8 mouse cellular contexts compared by ENCODE assay signal in genomic region chr11:119928023-119928681, GRCm38 (mm10). TPM values are rescaled to one million over a fixed set of nuclear protein-coding genes. Genes with fewer than 3 reads are reported as not detected.
DNase-seq lines count a peak whose midpoint lies in the region; ATAC-seq lines count a peak whose summit lies in the region.

No protein-coding gene starts in this region.

- 47% methylated on average over 16 of the region's 16 CpGs for WGBS in heart, embryonic 14.5 days
- 15% methylated on average over 16 of the region's 16 CpGs for WGBS in liver, embryonic 16.5 days (ENCODE audit: insufficient replicate concordance)
- 74% methylated on average over 16 of the region's 16 CpGs for WGBS in hindbrain, embryonic 14.5 days

- H3K4me1 ChIP-seq in heart, embryonic 14.5 days (ENCODE audit: control insufficient read depth in 2 of 2, insufficient read depth in 2 of 2, low read length in 2 of 2), result no peaks in the 10 kb centered on the region
- H3K4me1 ChIP-seq in liver, embryonic 16.5 days (ENCODE audit: control insufficient read depth, low read depth, low read length), result no peaks in the 10 kb centered on the region
- H3K4me1 ChIP-seq in hindbrain, embryonic 14.5 days (replicated peaks; ENCODE audit: control insufficient read depth, insufficient read depth, low read length), result no peaks in the 10 kb centered on the region

- H3K4me2 ChIP-seq in heart, embryonic 14.5 days (ENCODE audit: low read length), result peak overlapping the region; percentile 35
- H3K4me2 ChIP-seq in liver, embryonic 16.5 days (ENCODE audit: low read depth, low read length), result peak overlapping the region; percentile 46
- no peak overlapping the region for H3K4me2 ChIP-seq in hindbrain, embryonic 14.5 days (replicated peaks)

- H3K9me3 ChIP-seq in heart, embryonic 14.5 days (ENCODE audit: control insufficient read depth, low read length), result peaks cover 5% of the 10 kb centered on the region; the same call in 1 of the 2 replicates
- H3K9me3 ChIP-seq in liver, embryonic 16.5 days (replicated peaks; ENCODE audit: control insufficient read depth, low read length), result no peaks in the 10 kb centered on the region
- H3K9me3 ChIP-seq in hindbrain, embryonic 14.5 days (ENCODE audit: control insufficient read depth, low read length), result 0 out of 2 replicates have a peak, but pooled peaks cover 3% of the 10 kb centered on the region

- no peaks in the 10 kb centered on the region for H3K36me3 ChIP-seq in heart, embryonic 14.5 days (ENCODE audit: control insufficient read depth, insufficient read depth, low read length)
- no peaks in the 10 kb centered on the region for H3K36me3 ChIP-seq in liver, embryonic 16.5 days (ENCODE audit: control insufficient read depth, insufficient read depth)
- H3K36me3 ChIP-seq in hindbrain, embryonic 14.5 days (replicated peaks; ENCODE audit: control insufficient read depth, insufficient read depth), result no peaks in the 10 kb centered on the region

- ATAC-seq in frontal cortex, adult (ENCODE audit: low TSS enrichment), result peak; percentile 68
- no peak for ATAC-seq in heart, embryonic 14.5 days (ENCODE audit: insufficient number of reproducible peaks, insufficient read depth, low FRiP score, low read depth)
- 0 out of 2 replicates have a peak, but pooled peaks have one; percentile 24 for ATAC-seq in liver, embryonic 16.5 days (ENCODE audit: low read depth)
- no peak for ATAC-seq in hindbrain, embryonic 14.5 days (ENCODE audit: low FRiP score)

- DNase-seq in frontal cortex, postnatal 10 days (ENCODE audit: low spot score in 2 of 2), result no peak
- DNase-seq in ES-CJ7 (ENCODE audit: low read depth, low spot score), result peak; percentile 68
- DNase-seq in spleen, adult 12 weeks (ENCODE audit: low spot score), result peak; percentile 45
- DNase-seq in hindbrain, embryonic 14.5 days (ENCODE audit: low spot score), result no peak
- DNase-seq in cerebellum, postnatal 36 days, result no peak

- no peak overlapping the region for H3K27ac ChIP-seq in heart, embryonic 14.5 days (replicated peaks in 1 of 2; ENCODE audit: control insufficient read depth in 1 of 2, insufficient read depth in 1 of 2, low read depth in 2 of 2, low read length in 2 of 2)
- 0 out of 2 replicates have a peak overlapping the region, but pooled peaks have one; percentile 24 for H3K27ac ChIP-seq in liver, embryonic 16.5 days (ENCODE audit: low read length)
- H3K27ac ChIP-seq in hindbrain, embryonic 14.5 days, result no peak overlapping the region

- H3K9ac ChIP-seq in heart, embryonic 14.5 days (ENCODE audit: low read length), result no peak overlapping the region
- no peak overlapping the region for H3K9ac ChIP-seq in liver, embryonic 16.5 days (ENCODE audit: low read depth, low read length)
- H3K9ac ChIP-seq in hindbrain, embryonic 14.5 days, result no peak overlapping the region

- no peaks in the 10 kb centered on the region for H3K27me3 ChIP-seq in heart, embryonic 14.5 days (ENCODE audit: control insufficient read depth, insufficient read depth, low read length)
- 0 out of 2 replicates have a peak, but pooled peaks cover 2% of the 10 kb centered on the region for H3K27me3 ChIP-seq in liver, embryonic 16.5 days (ENCODE audit: control insufficient read depth, insufficient read depth, low read depth, low read length)
- no peaks in the 10 kb centered on the region for H3K27me3 ChIP-seq in hindbrain, embryonic 14.5 days (ENCODE audit: control insufficient read depth, insufficient read depth, low read length)

- peak overlapping the region in 1 of 2 experiments; percentile 32; a peak in 2 of 4 replicates for H3K4me3 ChIP-seq in heart, embryonic 14.5 days (ENCODE audit: control insufficient read depth in 1 of 2, insufficient read depth in 1 of 2, low read depth in 1 of 2, low read length in 2 of 2)
- H3K4me3 ChIP-seq in liver, embryonic 16.5 days (ENCODE audit: low read depth, low read length), result peak overlapping the region; percentile 22; the same call in 1 of the 2 replicates
- H3K4me3 ChIP-seq in hindbrain, embryonic 14.5 days (replicated peaks; ENCODE audit: low read length), result no peak overlapping the region

RNA-seq across cellular contexts. Expression of gene Baiap2, which starts 14.4 kb away (rescaled TPM):
- polyA plus RNA-seq in heart, embryonic 14.5 days (2014; fragmentation: Nextera tagmentation; extraction: Ambion mirVana), result 11.0 and 13.2 TPM in 2 replicates
- polyA plus RNA-seq in liver, embryonic 16.5 days (2015; fragmentation: Nextera tagmentation; extraction: Ambion mirVana), result 8.1 and 10.1 TPM in 2 replicates
- polyA plus RNA-seq in hindbrain, embryonic 14.5 days (2014; fragmentation: Nextera tagmentation; extraction: Ambion mirVana), result 13.7 and 14.4 TPM in 2 replicates

RNA-seq across cellular contexts. Expression of gene Chmp6, which starts 14.9 kb away (rescaled TPM):
- 62.4 and 65.4 TPM in 2 replicates for polyA plus RNA-seq in heart, embryonic 14.5 days (2014; fragmentation: Nextera tagmentation; extraction: Ambion mirVana)
- 23.5 and 25.4 TPM in 2 replicates for polyA plus RNA-seq in liver, embryonic 16.5 days (2015; fragmentation: Nextera tagmentation; extraction: Ambion mirVana)
- polyA plus RNA-seq in hindbrain, embryonic 14.5 days (2014; fragmentation: Nextera tagmentation; extraction: Ambion mirVana), result 91.1 and 95.5 TPM in 2 replicates

Comparison
In these comparisons a context has a peak if more than half of its experiments do, and no peak if none do; other contexts are left out.
1. ATAC-seq: peak in frontal cortex, adult (single experiment) and liver, embryonic 16.5 days (single experiment); none in heart, embryonic 14.5 days (single experiment) and hindbrain, embryonic 14.5 days (single experiment).
2. DNase-seq: peak in ES-CJ7 (single experiment) and spleen, adult 12 weeks (single experiment); none in frontal cortex, postnatal 10 days (0 of 2), hindbrain, embryonic 14.5 days (single experiment) and cerebellum, postnatal 36 days (0 of 2).